Mouse (Mus musculus): ENCODE data around the gene Mpc2. TPM values are rescaled to one million over a fixed set of nuclear protein-coding genes. Genes with fewer than 3 reads are reported as not detected.

The Mpc2 gene
- 135 and 146 TPM in 2 replicates for polyA plus RNA-seq (2015; fragmentation: Nextera tagmentation; extraction: Ambion mirVana)

DNA sequence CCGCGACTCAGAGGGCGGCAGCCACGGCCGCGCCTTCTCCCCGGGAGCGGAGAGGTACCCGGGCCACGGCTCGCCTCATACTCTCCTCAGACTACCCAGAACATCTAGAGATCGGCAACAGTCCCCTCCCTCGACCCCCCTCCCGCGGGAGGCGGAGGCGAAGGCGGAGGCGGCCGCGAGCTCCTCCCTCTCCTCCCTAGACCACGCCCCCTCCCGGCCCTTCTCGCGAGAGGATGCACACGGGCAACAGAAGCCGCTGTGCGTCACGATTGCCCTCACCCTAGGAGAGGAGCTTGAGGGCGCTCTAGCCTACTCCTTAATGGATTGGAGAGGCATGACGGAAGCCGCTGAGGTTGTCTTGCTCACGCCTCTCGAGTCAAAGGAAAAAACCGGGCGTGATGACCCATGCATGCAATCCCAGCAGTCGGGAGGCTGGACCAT is at the start of gene Mpc2, which contains the start of gene Dcaf6:
TSS of gene Mpc2 (plus strand) at position 278 of the 441 bp plus-strand sequence.
TSS of gene Dcaf6 (minus strand) at position 116 of the 441 bp plus-strand sequence.
- Histone ChIP-seq H3K4me2 (peak within 1 kb of the TSS; percentile 79), H3K4me3 (peak within 1 kb of the TSS; percentile 98), H3K27ac (peak within 1 kb of the TSS; percentile 98), H3K9ac (peak within 1 kb of the TSS; percentile 79), H3K27me3 (no peaks in the 10 kb centered on the region), H3K4me1 (peaks cover 5% of the 10 kb centered on the region; the same call in 1 of the 2 replicates), H3K36me3 (no peaks in the 10 kb centered on the region), H3K9me3 (no peaks in the 10 kb centered on the region)
- 0% methylated on average over 37 of the region's 37 CpGs for WGBS
- ATAC-seq (ENCODE audit: insufficient number of reproducible peaks, low FRiP score, low TSS enrichment, low read depth) = peak; percentile 94

DNA sequence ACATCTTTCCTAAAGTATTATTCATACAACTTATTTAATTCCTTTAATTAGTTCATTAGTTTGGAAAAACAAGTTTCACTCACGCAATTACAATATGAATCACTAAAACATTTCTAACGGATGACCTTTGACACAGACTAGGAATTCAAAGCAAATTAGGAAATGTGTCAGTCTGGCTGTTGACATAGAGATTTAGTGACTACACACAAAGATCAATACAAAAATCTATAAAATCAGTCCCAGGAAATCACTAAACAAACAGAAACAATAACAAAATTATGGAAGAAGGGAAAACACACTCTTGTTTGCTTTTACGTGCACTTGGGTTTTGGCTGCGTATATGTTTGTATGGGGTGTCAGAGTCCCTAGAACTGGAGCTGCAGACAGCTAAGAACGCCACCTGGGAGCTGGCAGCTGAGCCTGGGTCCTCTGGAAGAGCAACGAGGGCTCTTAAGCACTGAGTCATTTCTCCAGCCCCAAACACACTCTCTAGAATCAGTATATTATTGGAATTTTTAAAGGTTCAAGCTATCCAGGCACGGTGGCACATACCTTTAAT is 39.0 kb upstream of the Mpc2 start:
- Histone ChIP-seq H3K4me3 (no peak overlapping the region), H3K27me3 (no peaks in the 10 kb centered on the region), H3K27ac (no peak overlapping the region), H3K4me2 (no peak overlapping the region), H3K36me3 (no peaks in the 10 kb centered on the region), H3K9me3 (no peaks in the 10 kb centered on the region), H3K9ac (no peak overlapping the region), H3K4me1 (no peaks in the 10 kb centered on the region)
- no peak for ATAC-seq (ENCODE audit: insufficient number of reproducible peaks, low FRiP score, low TSS enrichment, low read depth)
- WGBS = 52% methylated on average over 7 of the region's 7 CpGs

DNA sequence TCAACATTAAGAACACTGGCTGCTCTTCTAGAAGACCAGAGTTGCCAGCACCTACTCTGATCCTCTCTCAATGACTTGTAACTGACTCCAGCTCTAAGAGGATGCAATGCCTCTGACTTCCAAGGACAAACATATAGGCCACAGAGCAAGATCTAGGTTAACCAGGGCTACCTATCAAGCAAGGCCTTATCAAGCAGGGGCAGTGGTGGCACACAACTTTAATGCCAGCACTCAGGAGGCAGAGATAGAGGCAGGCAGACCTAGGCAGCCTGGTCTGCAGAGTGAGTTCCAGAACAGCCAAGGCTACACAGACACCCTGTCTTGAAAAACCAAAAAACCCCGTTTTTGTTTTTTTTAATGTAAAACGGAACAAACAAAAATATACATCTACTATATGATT is 34.2 kb upstream of the Mpc2 start:
- H3K27me3 ChIP-seq = no peaks in the 10 kb centered on the region
- H3K27ac ChIP-seq = no peak overlapping the region
- no peak overlapping the region for H3K4me3 ChIP-seq
- H3K9me3 ChIP-seq = no peaks in the 10 kb centered on the region
- no peaks in the 10 kb centered on the region for H3K36me3 ChIP-seq
- H3K9ac ChIP-seq = no peak overlapping the region
- no peak overlapping the region for H3K4me2 ChIP-seq
- WGBS = 89% methylated on average over 2 of the region's 2 CpGs
- no peak for ATAC-seq (ENCODE audit: insufficient number of reproducible peaks, low FRiP score, low TSS enrichment, low read depth)
- H3K4me1 ChIP-seq = no peaks in the 10 kb centered on the region

DNA sequence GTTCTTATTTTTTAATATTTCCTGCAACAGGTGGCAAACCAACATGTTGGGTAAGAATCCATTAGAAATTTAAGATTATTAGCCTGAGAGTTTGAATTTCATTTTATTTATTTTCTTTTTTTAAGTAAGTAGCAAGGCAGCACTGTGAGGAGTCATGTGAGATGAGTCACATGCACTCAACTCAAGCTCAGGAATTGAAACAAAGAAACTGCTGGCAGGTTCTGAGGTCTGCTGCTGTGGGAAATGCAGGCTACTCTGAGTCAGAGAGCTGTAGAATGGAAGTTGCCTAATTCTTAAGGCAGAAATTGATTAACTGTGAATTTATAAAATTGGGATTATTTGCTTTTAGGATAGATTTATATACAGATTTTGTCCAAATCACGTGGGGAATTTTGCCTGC is 27.6 kb upstream of the Mpc2 start:
- no peak overlapping the region for H3K9ac ChIP-seq
- no peak for ATAC-seq (ENCODE audit: insufficient number of reproducible peaks, low FRiP score, low TSS enrichment, low read depth)
- H3K9me3 ChIP-seq = no peaks in the 10 kb centered on the region
- H3K4me2 ChIP-seq = no peak overlapping the region
- no peak overlapping the region for H3K4me3 ChIP-seq
- 84% methylated on average over 1 of the region's 1 CpGs for WGBS
- no peak overlapping the region for H3K27ac ChIP-seq
- no peaks in the 10 kb centered on the region for H3K4me1 ChIP-seq
- no peaks in the 10 kb centered on the region for H3K27me3 ChIP-seq
- no peaks in the 10 kb centered on the region for H3K36me3 ChIP-seq

DNA sequence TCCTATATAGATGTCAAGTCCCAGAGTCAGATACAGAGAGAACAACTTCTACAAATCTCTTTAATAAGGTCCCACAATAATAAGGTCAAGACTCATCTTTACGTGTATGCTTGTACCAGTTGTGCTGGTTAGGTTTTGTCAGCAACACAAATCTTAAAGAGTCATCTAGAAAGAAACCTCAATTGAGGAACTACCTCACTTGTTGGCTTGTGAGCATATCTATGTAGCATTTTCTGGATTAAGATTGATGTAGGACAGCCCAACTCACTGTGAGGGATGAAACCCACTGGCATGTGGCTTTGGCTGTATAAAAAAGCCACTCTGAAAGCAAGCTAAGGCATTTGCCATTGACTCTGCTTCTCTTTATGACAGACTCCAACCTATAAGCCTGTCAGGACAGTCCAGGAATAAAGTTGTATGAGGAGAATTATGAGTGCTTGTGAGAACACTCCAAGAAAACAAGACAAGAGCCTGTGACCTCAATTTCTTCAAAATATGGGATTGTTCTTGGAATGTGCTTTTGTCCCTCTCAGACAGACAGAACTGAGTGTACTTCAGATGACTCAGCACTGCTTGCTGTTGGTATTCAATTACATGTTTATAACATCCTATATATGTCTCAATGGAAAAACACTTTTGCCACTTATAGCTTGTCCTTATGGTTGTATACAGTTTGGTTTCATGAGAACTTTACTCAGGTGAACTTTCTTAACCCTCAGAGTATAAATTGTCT is 22.0 kb upstream of the Mpc2 start:
- H3K4me2 ChIP-seq = no peak overlapping the region
- H3K27ac ChIP-seq = no peak overlapping the region
- H3K27me3 ChIP-seq = no peaks in the 10 kb centered on the region
- WGBS = 85% methylated on average over 1 of the region's 1 CpGs
- H3K9me3 ChIP-seq = no peaks in the 10 kb centered on the region
- H3K36me3 ChIP-seq = no peaks in the 10 kb centered on the region
- H3K4me3 ChIP-seq = no peak overlapping the region
- 0 out of 2 replicates have a peak, but pooled peaks cover 4% of the 10 kb centered on the region for H3K4me1 ChIP-seq
- ATAC-seq (ENCODE audit: insufficient number of reproducible peaks, low FRiP score, low TSS enrichment, low read depth) = no peak
- no peak overlapping the region for H3K9ac ChIP-seq

DNA sequence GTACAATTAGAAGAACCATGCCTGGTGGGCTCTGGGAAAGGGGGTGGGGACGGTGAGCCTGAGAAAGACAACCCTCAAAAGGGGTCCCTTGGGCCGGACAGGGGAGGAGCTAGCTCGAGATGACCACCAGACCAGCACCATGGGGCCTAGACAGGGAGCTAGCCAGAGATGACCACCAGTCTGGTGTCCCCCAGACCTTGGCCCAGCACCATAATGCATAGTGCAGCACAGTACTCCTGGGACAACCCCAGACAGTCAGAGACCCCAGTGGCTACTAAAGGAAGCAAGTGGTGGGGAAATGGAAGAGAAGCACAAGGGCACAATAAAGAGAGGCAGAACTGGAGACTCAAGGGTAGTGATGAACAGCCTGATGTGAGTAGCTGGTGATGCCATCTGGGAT is 19.6 kb upstream of the Mpc2 start:
- 0 out of 2 replicates have a peak, but pooled peaks cover 4% of the 10 kb centered on the region for H3K4me1 ChIP-seq
- no peaks in the 10 kb centered on the region for H3K27me3 ChIP-seq
- 57% methylated on average over 3 of the region's 3 CpGs for WGBS
- H3K4me2 ChIP-seq = no peak overlapping the region
- no peak overlapping the region for H3K27ac ChIP-seq
- H3K9me3 ChIP-seq = no peaks in the 10 kb centered on the region
- H3K36me3 ChIP-seq = no peaks in the 10 kb centered on the region
- H3K9ac ChIP-seq = no peak overlapping the region
- ATAC-seq (ENCODE audit: insufficient number of reproducible peaks, low FRiP score, low TSS enrichment, low read depth) = no peak
- no peak overlapping the region for H3K4me3 ChIP-seq

DNA sequence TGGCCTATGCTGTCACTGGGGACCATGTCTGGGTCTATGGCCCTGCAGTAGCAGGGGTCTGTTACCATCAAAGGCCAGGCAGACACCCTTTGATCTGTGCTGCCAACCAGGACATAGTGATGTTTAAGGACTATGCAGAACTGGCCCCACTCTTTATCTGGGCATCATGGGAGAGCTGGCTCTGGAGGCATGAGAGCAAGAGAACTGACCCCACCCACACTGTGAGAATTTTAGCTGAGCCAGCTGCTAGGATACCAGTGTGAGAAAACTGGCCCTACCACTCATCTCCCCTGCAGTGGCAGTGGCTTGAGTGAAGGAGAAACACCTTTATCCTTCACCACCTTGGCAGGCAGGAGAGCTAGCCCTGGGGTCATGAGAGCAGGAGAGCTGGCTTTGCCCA is 19.2 kb upstream of the Mpc2 start:
- Histone ChIP-seq H3K9me3 (no peaks in the 10 kb centered on the region), H3K27ac (no peak overlapping the region), H3K36me3 (no peaks in the 10 kb centered on the region), H3K4me2 (no peak overlapping the region), H3K4me3 (no peak overlapping the region), H3K9ac (no peak overlapping the region), H3K27me3 (no peaks in the 10 kb centered on the region), H3K4me1 (0 out of 2 replicates have a peak, but pooled peaks cover 4% of the 10 kb centered on the region)
- ATAC-seq (ENCODE audit: insufficient number of reproducible peaks, low FRiP score, low TSS enrichment, low read depth) = no peak

DNA sequence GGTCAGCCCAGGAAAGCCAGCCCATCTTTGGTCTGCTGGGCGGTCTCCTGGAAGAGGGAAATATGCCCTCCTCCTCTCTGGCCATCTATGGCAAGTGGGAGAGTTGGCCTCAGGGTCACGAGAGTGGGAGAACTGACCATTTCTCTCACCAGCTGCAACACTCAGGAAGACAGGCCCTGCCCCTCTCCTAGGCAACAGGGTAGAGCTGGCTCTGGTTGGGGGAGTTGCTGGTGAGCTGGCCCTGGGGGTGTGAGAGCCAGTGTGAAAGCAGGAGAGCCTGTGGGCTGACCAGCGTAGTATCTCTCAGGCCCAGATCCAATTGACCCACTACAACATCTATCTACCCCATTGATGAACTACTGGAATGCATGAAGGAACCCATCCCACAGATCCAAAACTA is 18.7 kb upstream of the Mpc2 start:
- no peak overlapping the region for H3K4me2 ChIP-seq
- no peaks in the 10 kb centered on the region for H3K36me3 ChIP-seq
- 84% methylated on average over 3 of the region's 3 CpGs for WGBS
- H3K4me1 ChIP-seq = 0 out of 2 replicates have a peak, but pooled peaks cover 4% of the 10 kb centered on the region
- H3K27ac ChIP-seq = no peak overlapping the region
- H3K9ac ChIP-seq = no peak overlapping the region
- H3K4me3 ChIP-seq = no peak overlapping the region
- no peaks in the 10 kb centered on the region for H3K9me3 ChIP-seq
- no peak for ATAC-seq (ENCODE audit: insufficient number of reproducible peaks, low FRiP score, low TSS enrichment, low read depth)
- no peaks in the 10 kb centered on the region for H3K27me3 ChIP-seq

DNA sequence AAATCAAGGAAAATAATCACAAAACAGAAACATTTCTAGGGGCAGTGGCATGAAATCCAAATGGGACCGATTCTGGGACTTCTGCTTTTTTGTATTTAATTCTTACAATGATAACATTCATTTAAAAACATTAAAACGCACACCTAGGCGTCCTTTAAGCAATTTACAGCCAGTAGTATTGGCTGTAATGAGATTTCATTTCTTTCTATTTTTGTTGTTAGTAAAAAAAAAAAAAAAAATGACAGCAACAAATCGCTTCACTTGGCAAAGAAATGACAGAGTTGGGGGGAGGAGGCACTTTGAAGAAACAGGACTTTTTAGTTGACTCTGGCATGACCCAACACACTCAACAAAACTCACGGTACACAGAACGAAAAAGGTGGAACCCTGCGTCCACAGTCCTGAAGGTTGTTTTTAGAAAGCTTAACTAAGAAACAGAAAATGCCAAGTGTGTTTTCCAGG is 1.4 kb upstream of the Mpc2 start:
- no peaks in the 10 kb centered on the region for H3K36me3 ChIP-seq
- peak overlapping the region; percentile 73 for H3K9ac ChIP-seq
- peak overlapping the region; percentile 79 for H3K4me2 ChIP-seq
- 13% methylated on average over 7 of the region's 7 CpGs for WGBS
- no peaks in the 10 kb centered on the region for H3K27me3 ChIP-seq
- peak overlapping the region; percentile 98 for H3K4me3 ChIP-seq
- peaks cover 5% of the 10 kb centered on the region; the same call in 1 of the 2 replicates for H3K4me1 ChIP-seq
- H3K27ac ChIP-seq = peak overlapping the region; percentile 98
- ATAC-seq (ENCODE audit: insufficient number of reproducible peaks, low FRiP score, low TSS enrichment, low read depth) = no peak
- no peaks in the 10 kb centered on the region for H3K9me3 ChIP-seq

DNA sequence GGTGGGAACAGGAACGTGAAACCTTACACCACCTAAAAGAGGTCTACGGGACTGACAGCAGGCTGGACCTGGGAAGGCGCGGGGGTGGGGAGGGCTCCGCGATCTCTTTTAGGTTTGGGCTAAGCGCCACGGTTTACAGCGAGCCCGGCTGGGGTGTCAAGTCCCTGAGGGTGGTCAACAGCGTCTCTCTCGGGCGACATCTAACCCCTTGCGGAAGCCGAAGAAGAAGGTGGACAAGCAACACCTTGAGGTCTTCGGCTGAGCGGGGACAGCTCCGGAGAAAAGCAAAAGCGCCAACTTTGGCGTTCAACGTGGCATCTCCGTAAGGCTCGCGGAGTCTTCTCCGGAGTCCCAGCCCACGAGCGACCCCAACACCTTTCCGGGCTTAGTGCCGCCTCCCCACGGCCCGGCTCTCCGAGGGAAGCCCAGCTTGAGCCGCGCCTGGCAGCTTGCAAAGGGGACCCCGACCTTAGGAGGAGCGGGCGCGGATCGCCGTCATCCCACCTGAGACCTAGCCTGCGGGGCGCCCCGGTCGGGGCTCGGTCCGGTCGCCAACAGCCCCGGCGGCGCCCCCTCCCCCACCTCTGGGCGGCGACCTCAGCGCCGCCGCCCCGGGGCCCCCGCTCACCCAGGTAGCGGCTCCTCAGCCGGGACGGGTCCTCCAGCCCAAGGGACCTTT is 795 bp upstream of the Mpc2 start:
- H3K9me3 ChIP-seq = no peaks in the 10 kb centered on the region
- H3K9ac ChIP-seq = peak overlapping the region; percentile 73
- no peaks in the 10 kb centered on the region for H3K36me3 ChIP-seq
- H3K27me3 ChIP-seq = no peaks in the 10 kb centered on the region
- peaks cover 5% of the 10 kb centered on the region; the same call in 1 of the 2 replicates for H3K4me1 ChIP-seq
- peak overlapping the region; percentile 79 for H3K4me2 ChIP-seq
- ATAC-seq (ENCODE audit: insufficient number of reproducible peaks, low FRiP score, low TSS enrichment, low read depth) = no peak
- 0% methylated on average over 54 of the region's 60 CpGs for WGBS
- peak overlapping the region; percentile 98 for H3K4me3 ChIP-seq
- peak overlapping the region; percentile 98 for H3K27ac ChIP-seq

DNA sequence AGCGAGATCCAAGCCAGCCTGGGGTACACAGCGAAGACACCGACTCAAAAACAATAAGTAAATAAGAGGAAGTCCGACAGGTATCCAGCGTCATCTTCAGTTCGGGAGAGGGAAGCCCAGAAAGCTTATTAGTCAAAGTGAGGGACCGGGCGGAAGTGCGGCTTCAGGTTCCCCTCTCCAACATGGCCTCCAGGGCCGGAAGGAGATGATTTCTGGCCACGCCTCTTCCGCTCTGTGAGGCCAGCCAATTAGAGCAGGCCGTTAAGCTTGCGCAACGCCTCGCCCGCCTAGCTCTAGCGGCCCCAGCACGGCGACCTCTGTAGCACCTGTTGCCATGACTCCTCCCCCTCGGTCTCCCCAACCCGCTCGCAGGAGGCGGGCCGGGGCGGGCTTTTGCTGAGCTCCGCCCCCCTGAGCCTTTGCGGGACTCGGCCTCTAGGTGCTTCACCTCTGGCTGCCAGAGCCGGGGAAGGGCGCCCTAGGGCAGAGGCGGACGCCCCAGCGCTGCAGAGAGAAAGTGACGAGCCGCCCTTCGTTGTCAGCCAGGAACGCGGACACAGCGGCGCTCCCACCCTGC is 452 bp downstream of the Mpc2 start:
- Histone ChIP-seq H3K4me3 (peak overlapping the region; percentile 98), H3K36me3 (no peaks in the 10 kb centered on the region), H3K9ac (peak overlapping the region; percentile 79), H3K27me3 (no peaks in the 10 kb centered on the region), H3K27ac (peak overlapping the region; percentile 98), H3K9me3 (no peaks in the 10 kb centered on the region), H3K4me2 (peak overlapping the region; percentile 79), H3K4me1 (peaks cover 5% of the 10 kb centered on the region; the same call in 1 of the 2 replicates)
- ATAC-seq (ENCODE audit: insufficient number of reproducible peaks, low FRiP score, low TSS enrichment, low read depth) = peak; percentile 97
- WGBS = under 1% methylated on average over 40 of the region's 41 CpGs
